ENCODE assay signal across 12 mouse cellular contexts in genomic region chr15:24778234-24778633, GRCm38 (mm10).
"Had no signal": no experiment of that assay in that cellular context is flagged by ENCODE, and none has a peak within 500 bp of the region (broad histone marks: within the 10 kb centered on the region; RNA-seq: fewer than 3 reads in every experiment).

No protein-coding gene starts in this region.

- H3K4me1 ChIP-seq: intestine, embryonic 15.5 days; limb, embryonic 13.5 days; neural tube, embryonic 12.5 days had no signal

- H3K36me3 ChIP-seq: intestine, embryonic 15.5 days; limb, embryonic 13.5 days; neural tube, embryonic 12.5 days had no signal

- H3K27me3 ChIP-seq: intestine, embryonic 15.5 days; limb, embryonic 13.5 days; neural tube, embryonic 12.5 days had no signal

- H3K9me3 ChIP-seq: intestine, embryonic 15.5 days; limb, embryonic 13.5 days; neural tube, embryonic 12.5 days had no signal

- ATAC-seq: intestine, embryonic 15.5 days had no signal

- H3K4me2 ChIP-seq: intestine, embryonic 15.5 days; limb, embryonic 13.5 days; neural tube, embryonic 12.5 days had no signal

- DNase-seq: kidney, adult 18-20 months; kidney, postnatal 10 days; kidney, postnatal 4 days; lung, adult 18-20 months; thymus, adult 18-20 months; thymus, postnatal 14 days had no signal

- H3K27ac ChIP-seq: intestine, embryonic 15.5 days; layer of hippocampus, adult 2 months; limb, embryonic 13.5 days; liver, embryonic 14.5 days; neural tube, embryonic 12.5 days; stomach, postnatal 0 days had no signal

- H3K4me3 ChIP-seq: intestine, embryonic 15.5 days; layer of hippocampus, adult 2 months; limb, embryonic 13.5 days; neural tube, embryonic 12.5 days had no signal

- H3K9ac ChIP-seq: intestine, embryonic 15.5 days; limb, embryonic 13.5 days; liver, embryonic 14.5 days; neural tube, embryonic 12.5 days had no signal
